Mouse (Mus musculus): Measurements from ENCODE around the gene Tmem14a. TPM values are rescaled to one million over a fixed set of nuclear protein-coding genes. Genes with fewer than 3 reads are reported as not detected.
"Not testable (repeated sequence)": the region's sequence is repeated elsewhere in the genome, so short reads cannot be mapped to it uniquely, and the experiment has no call there.

Gene Tmem14a
- polyA plus RNA-seq, 1 experiment = 51.4 TPM

- DNase-seq (ENCODE audit: extremely low spot score in 1 of 2, low spot score in 1 of 2) = no peak
Observed at GRCm38 (mm10) chr1:21252566-21253302, 34.4 kb downstream of the Tmem14a start.

GRCm38 (mm10) chr1:21253303-21253650 lies 34.9 kb downstream of the Tmem14a start:
- DNase-seq (ENCODE audit: extremely low spot score in 1 of 2, low spot score in 1 of 2) = no peak

- no peak for DNase-seq (ENCODE audit: extremely low spot score in 1 of 2, low spot score in 1 of 2)
Observed at GRCm38 (mm10) chr1:21253856-21254255, 35.5 kb downstream of the Tmem14a start.

GRCm38 (mm10) chr1:21255625-21256345 lies 37.4 kb downstream of the Tmem14a start:
- DNase-seq (ENCODE audit: extremely low spot score in 1 of 2, low spot score in 1 of 2) = no peak

- DNase-seq (ENCODE audit: extremely low spot score in 1 of 2, low spot score in 1 of 2) = no peak
Observed at GRCm38 (mm10) chr1:21256391-21256790, 38.0 kb downstream of the Tmem14a start.

- DNase-seq (ENCODE audit: extremely low spot score in 1 of 2, low spot score in 1 of 2) = no peak
Observed at GRCm38 (mm10) chr1:21256871-21257270, 38.5 kb downstream of the Tmem14a start.

GRCm38 (mm10) chr1:21259981-21260380 lies 41.6 kb downstream of the Tmem14a start:
- DNase-seq (ENCODE audit: extremely low spot score in 1 of 2, low spot score in 1 of 2) = not testable (repeated sequence)

GRCm38 (mm10) chr1:21262401-21262800 lies 44.0 kb downstream of the Tmem14a start:
- DNase-seq (ENCODE audit: extremely low spot score in 1 of 2, low spot score in 1 of 2) = no peak

- no peak for DNase-seq (ENCODE audit: extremely low spot score in 1 of 2, low spot score in 1 of 2)
Observed at GRCm38 (mm10) chr1:21263986-21264385, 45.6 kb downstream of the Tmem14a start.

- DNase-seq (ENCODE audit: extremely low spot score in 1 of 2, low spot score in 1 of 2) = no peak
Observed at GRCm38 (mm10) chr1:21264747-21265146, 46.4 kb downstream of the Tmem14a start.

- DNase-seq (ENCODE audit: extremely low spot score in 1 of 2, low spot score in 1 of 2) = no peak
Observed at GRCm38 (mm10) chr1:21266766-21267165, 48.4 kb downstream of the Tmem14a start.

- DNase-seq (ENCODE audit: extremely low spot score in 1 of 2, low spot score in 1 of 2) = not testable (repeated sequence)
Observed at GRCm38 (mm10) chr1:21267466-21267865, 49.1 kb downstream of the Tmem14a start.

- DNase-seq (ENCODE audit: extremely low spot score in 1 of 2, low spot score in 1 of 2) = peak; percentile 14 to 86
Observed at GRCm38 (mm10) chr1:21271343-21272055, 53.1 kb downstream of the Tmem14a start.

GRCm38 (mm10) chr1:21272056-21272431 lies 53.7 kb downstream of the Tmem14a start:
- DNase-seq (ENCODE audit: extremely low spot score in 1 of 2, low spot score in 1 of 2) = peak in 1 of 2 experiments; percentile 27

- DNase-seq (ENCODE audit: extremely low spot score in 1 of 2, low spot score in 1 of 2) = no peak
Observed at GRCm38 (mm10) chr1:21273091-21273490, 54.7 kb downstream of the Tmem14a start.

- DNase-seq (ENCODE audit: extremely low spot score in 1 of 2, low spot score in 1 of 2) = no peak
Observed at GRCm38 (mm10) chr1:21274437-21275040, 56.2 kb downstream of the Tmem14a start.

GRCm38 (mm10) chr1:21275366-21275765 lies 57.0 kb downstream of the Tmem14a start:
- DNase-seq (ENCODE audit: extremely low spot score in 1 of 2, low spot score in 1 of 2) = not testable (repeated sequence)

GRCm38 (mm10) chr1:21276158-21276557 lies 57.8 kb downstream of the Tmem14a start:
- DNase-seq (ENCODE audit: extremely low spot score in 1 of 2, low spot score in 1 of 2) = not testable (repeated sequence)
